Mouse (Mus musculus) small intestine, adult 2 months (tissue): Measurements from ENCODE around the gene Padi3.

ENCODE experiments used
- CTCF ChIP-seq: fragments of 200-500 bp; IDR thresholded peaks from 2 replicates; pipeline ENCODE4 v1.5.1; 2012; ENCODE audit warnings: low read depth, mild to moderate bottlenecking, control low read depth, inconsistent platforms, low read length, moderate library complexity, mixed read lengths; ENCODE audit not compliant: insufficient replicate concordance, insufficient read length; ENCODE audit errors: extremely low read depth
- POLR2A ChIP-seq: fragments of 200-500 bp; IDR thresholded peaks from 2 replicates; pipeline ENCODE4 v1.6.1; 2012; ENCODE audit warnings: low read depth, mild to moderate bottlenecking, control low read depth, inconsistent platforms, low read length, moderate library complexity

DNA sequence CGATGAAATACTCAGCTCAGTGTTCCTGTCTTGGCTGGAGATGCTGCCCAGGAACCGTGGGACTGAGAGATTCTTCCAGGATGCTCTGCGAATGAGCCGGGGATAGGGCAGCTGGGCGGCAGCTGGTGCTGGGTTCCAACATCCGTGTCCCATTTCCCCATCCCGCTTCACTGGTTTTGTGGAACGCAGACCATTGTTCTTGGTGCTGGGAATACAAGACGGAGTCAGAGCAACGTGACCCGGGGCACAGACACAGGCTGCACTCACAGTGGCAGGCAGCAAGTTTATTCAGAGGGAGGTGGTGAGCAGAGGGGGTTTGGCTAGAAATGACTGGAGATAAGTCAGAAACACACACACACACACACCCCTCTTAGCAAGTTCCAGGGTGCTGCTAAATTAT lies 38.9 kb upstream of the Padi3 start:
- no peak for TF ChIP-seq POLR2A
- no peak for TF ChIP-seq CTCF
